Mouse (Mus musculus) gastrocnemius, adult 2 months (tissue): Measurements from ENCODE around the gene Gm20388. TPM values are rescaled to one million over a fixed set of nuclear protein-coding genes. Genes with fewer than 3 reads are reported as not detected.
"Not testable (repeated sequence)": the region's sequence is repeated elsewhere in the genome, so short reads cannot be mapped to it uniquely, and the experiment has no call there.

ENCODE experiments used
- DNase-seq: peaks from one replicate; pipeline ENCODE4 v3.0.0; 2022
- H3K27ac ChIP-seq: fragments of 200-600 bp; 2 replicates; pipeline ENCODE4 v1.8.1; 2022; ENCODE audit warnings: mild to moderate bottlenecking
- H3K4me3 ChIP-seq: fragments of 200-600 bp; 2 replicates; pipeline ENCODE4 v1.8.1; 2022; ENCODE audit warnings: mild to moderate bottlenecking, moderate library complexity
- CTCF ChIP-seq: fragments of 200-600 bp; IDR thresholded peaks from 2 replicates; pipeline ENCODE4 v1.8.1; 2022; ENCODE audit warnings: antibody characterized with exemption, mild to moderate bottlenecking, moderate library complexity
- intact Hi-C: fragments of 180-260 bp; cut with DNase I; formaldehyde crosslinking; loops from one replicate; pipeline ENCODE4 v1.15.1; 2025
- total RNA-seq, 2 experiments: library from RNA; stranded (reverse); gene quantifications; 2 replicates each; pipeline ENCODE4 v1.2.3; 2021

Gm20388 gene
- total RNA-seq, 2 experiments from 2014 or later = 6.1 to 15.0 TPM

- intact Hi-C loops = no loop called here
- DNase-seq = no peak
- Histone ChIP-seq H3K4me3 (no peak overlapping the region), H3K27ac (no peak overlapping the region)
- TF ChIP-seq CTCF = no peak
Observed at GRCm38 (mm10) chr8:123510819-123511218, 3600.2 kb downstream of the Gm20388 start.

- Histone ChIP-seq H3K4me3 (peak overlapping the region; percentile 81), H3K27ac (no peak overlapping the region)
- intact Hi-C loops = no loop called here
- no peak for DNase-seq
- no peak for TF ChIP-seq CTCF
Observed at GRCm38 (mm10) chr8:123514136-123514535, 3603.5 kb downstream of the Gm20388 start.

GRCm38 (mm10) chr8:123514781-123515539 is 3604.3 kb downstream of the Gm20388 start, which contains the start of gene Dbndd1:
TSS of gene Dbndd1 (minus strand) at chr8:123515463.
- peak; percentile 10; the same call in 1 of the 2 replicates for TF ChIP-seq CTCF
- intact Hi-C loops = no loop called here
- Histone ChIP-seq H3K27ac (no peak within 1 kb of the TSS), H3K4me3 (peak within 1 kb of the TSS; percentile 81)
- peak; percentile 64 for DNase-seq

GRCm38 (mm10) chr8:123515540-123515897 is 3604.9 kb downstream of the Gm20388 start:
- intact Hi-C loops = no loop called here
- Histone ChIP-seq H3K27ac (no peak overlapping the region), H3K4me3 (peak overlapping the region; percentile 81)
- TF ChIP-seq CTCF = no peak
- no peak for DNase-seq

- H3K27ac ChIP-seq = no peak overlapping the region
- intact Hi-C loops = no loop called here
- H3K4me3 ChIP-seq = no peak overlapping the region
- TF ChIP-seq CTCF = no peak
- no peak for DNase-seq
Observed at GRCm38 (mm10) chr8:123516596-123516995, 3606.0 kb downstream of the Gm20388 start.

GRCm38 (mm10) chr8:123518172-123518571 is 3607.5 kb downstream of the Gm20388 start:
- intact Hi-C loops = no loop called here
- TF ChIP-seq CTCF = no peak
- H3K27ac ChIP-seq = no peak overlapping the region
- peak overlapping the region; percentile 87 for H3K4me3 ChIP-seq
- no peak for DNase-seq

GRCm38 (mm10) chr8:123518667-123519066 is 3608.0 kb downstream of the Gm20388 start, which contains the start of gene Gas8:
TSS of gene Gas8 (plus strand) at chr8:123518834.
- Histone ChIP-seq H3K4me3 (peak within 1 kb of the TSS; percentile 87), H3K27ac (peak within 1 kb of the TSS; percentile 77)
- DNase-seq = peak; percentile 94
- intact Hi-C loops = no loop called here
- TF ChIP-seq CTCF = peak; percentile 44; the same call in 1 of the 2 replicates

GRCm38 (mm10) chr8:123520048-123520447 is 3609.4 kb downstream of the Gm20388 start:
- H3K27ac ChIP-seq, intact Hi-C loops, H3K4me3 ChIP-seq, DNase-seq: not testable (repeated sequence)

GRCm38 (mm10) chr8:123527720-123528489 is 3617.3 kb downstream of the Gm20388 start:
- intact Hi-C loops = no loop called here

GRCm38 (mm10) chr8:123536242-123536989 is 3625.8 kb downstream of the Gm20388 start:
- intact Hi-C loops = no loop called here
- no peak for TF ChIP-seq CTCF
- DNase-seq = peak; percentile 11
- Histone ChIP-seq H3K4me3 (no peak overlapping the region), H3K27ac (no peak overlapping the region)

More at GRCm38 (mm10) chr8:123527720-123528489, 3617.3 kb downstream of the Gm20388 start:
- H3K4me3 ChIP-seq = no peak overlapping the region
- H3K27ac ChIP-seq = no peak overlapping the region
- no peak for TF ChIP-seq CTCF
- no peak for DNase-seq

- no peak for TF ChIP-seq CTCF
- Histone ChIP-seq H3K4me3 (no peak overlapping the region), H3K27ac (no peak overlapping the region)
- DNase-seq = no peak
- intact Hi-C loops = no loop called here
Observed at GRCm38 (mm10) chr8:123536990-123537380, 3626.3 kb downstream of the Gm20388 start.

GRCm38 (mm10) chr8:123537641-123538040 is 3627.0 kb downstream of the Gm20388 start:
- intact Hi-C loops, H3K4me3 ChIP-seq, DNase-seq, H3K27ac ChIP-seq: not testable (repeated sequence)

- intact Hi-C loops, DNase-seq, H3K4me3 ChIP-seq, H3K27ac ChIP-seq: not testable (repeated sequence)
Observed at GRCm38 (mm10) chr8:123564221-123564620, 3653.6 kb downstream of the Gm20388 start.

GRCm38 (mm10) chr8:123575386-123575785 is 3664.7 kb downstream of the Gm20388 start:
- intact Hi-C loops, H3K27ac ChIP-seq, H3K4me3 ChIP-seq: not testable (repeated sequence)
- DNase-seq = peak; percentile 12

- intact Hi-C loops, H3K27ac ChIP-seq, H3K4me3 ChIP-seq: not testable (repeated sequence)
- DNase-seq = peak; percentile 10
Observed at GRCm38 (mm10) chr8:123600666-123601172, 3690.1 kb downstream of the Gm20388 start.

- DNase-seq, intact Hi-C loops, H3K27ac ChIP-seq, H3K4me3 ChIP-seq: not testable (repeated sequence)
Observed at GRCm38 (mm10) chr8:123601457-123601856, 3690.8 kb downstream of the Gm20388 start.

GRCm38 (mm10) chr8:123612652-123613051 is 3702.0 kb downstream of the Gm20388 start:
- H3K4me3 ChIP-seq, intact Hi-C loops, DNase-seq, H3K27ac ChIP-seq: not testable (repeated sequence)
